Mouse (Mus musculus): ENCODE measurements around the gene Procr.

GRCm38 (mm10) chr2:155743351-155743750 lies 7.6 kb upstream of the Procr start:
- TF ChIP-seq POLR2A (IDR thresholded peaks at IDR 0.05; ENCODE audit: extremely low read depth, insufficient read depth, low read length), result no peak
- no peak for TF ChIP-seq CTCF (IDR thresholded peaks at IDR 0.05; ENCODE audit: extremely low read depth, insufficient read depth, low read length)

Measured in cortical plate, adult 2 months (tissue).